Mouse (Mus musculus) left cerebral cortex, adult 18-20 months (tissue): ENCODE measurements at regions not wholly inside any gene's neighbourhood (a gene's known extent, or its start where the extent isn't known, plus 50 kb on each side); places are given as distances from the start of the nearest gene placed in this dataset.
A peak's percentile ranks its signal among the peaks of the same experiment; 100 is the strongest.

Experiments used
- DNase-seq, 2 experiments: peaks; one replicate each; pipeline ENCODE4 v3.0.0; 2021 to 2022; ENCODE audit warnings: low spot score in 2 of 2, mixed read lengths in 1 of 2

GRCm38 (mm10) chr4:87718166-87718805 is 314.9 kb downstream of the Mllt3 start:
- DNase-seq: no peak

DNA sequence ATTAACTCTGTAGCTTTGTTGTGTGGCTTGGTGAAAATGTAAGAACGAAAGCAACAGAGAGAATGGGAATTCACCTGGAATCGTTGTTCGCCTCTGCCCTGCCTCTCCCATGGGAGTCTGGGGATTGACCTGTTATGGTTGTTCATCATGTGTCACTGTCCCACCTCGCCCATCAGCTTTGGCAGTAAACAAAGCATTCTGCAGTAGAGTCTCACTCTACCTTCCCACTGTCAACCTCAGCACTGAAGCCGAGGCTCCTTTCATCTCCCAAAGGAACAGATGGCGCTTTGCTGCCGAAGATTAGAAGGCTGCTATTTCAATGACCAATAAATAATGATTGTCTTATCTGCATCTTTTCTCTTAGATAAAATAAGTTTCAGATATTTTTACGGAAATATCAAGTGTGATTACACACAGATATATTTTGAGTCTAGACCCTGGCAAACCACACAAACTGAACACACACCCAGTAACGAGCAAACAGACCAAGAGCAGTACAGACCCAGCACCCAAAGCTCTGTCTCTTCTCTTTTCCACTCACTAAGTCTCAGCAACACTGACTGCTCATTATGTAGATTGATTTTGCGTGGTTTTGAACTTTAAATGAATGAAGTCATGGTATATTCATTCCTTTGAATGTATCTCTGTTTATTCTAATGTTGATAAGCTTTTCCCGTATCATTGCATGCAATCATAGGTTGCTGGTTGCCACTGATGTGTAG is 317.8 kb downstream of the Mllt3 start:
- no peak for DNase-seq

GRCm38 (mm10) chr4:87712691-87713090 is 320.5 kb downstream of the Mllt3 start:
- no peak for DNase-seq

- no peak for DNase-seq
These were observed 320.9 kb downstream of the Mllt3 start for GRCm38 (mm10) chr4:87712286-87712685.

- DNase-seq: no peak
These were observed 321.9 kb downstream of the Mllt3 start for GRCm38 (mm10) chr4:87711185-87711827.

- peak in 1 of 2 experiments; percentile 7 for DNase-seq
These were observed 324.1 kb downstream of the Mllt3 start for GRCm38 (mm10) chr4:87708981-87709645.

DNA sequence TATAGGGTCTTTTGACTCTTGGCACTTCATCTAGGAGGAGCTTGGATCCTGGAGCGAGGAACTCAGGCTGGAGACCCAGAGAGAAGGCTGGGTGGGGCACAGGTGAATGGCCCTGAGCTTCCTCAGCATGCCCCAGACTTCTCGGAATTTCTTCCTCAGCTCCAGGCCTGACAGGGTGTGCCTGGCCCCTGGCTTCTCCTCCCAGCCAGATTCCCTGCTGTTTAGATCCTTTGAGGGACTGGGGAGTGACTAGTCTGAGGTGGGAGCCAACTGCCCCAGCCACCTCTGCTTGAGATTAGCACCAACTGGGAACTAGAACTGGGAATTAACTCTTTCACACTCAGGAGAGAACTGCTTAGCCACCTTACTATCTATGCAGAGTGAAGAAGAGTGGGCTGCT is 325.8 kb downstream of the Mllt3 start:
- no peak for DNase-seq

GRCm38 (mm10) chr4:87702834-87703233 is 330.3 kb downstream of the Mllt3 start:
- no peak for DNase-seq

DNA sequence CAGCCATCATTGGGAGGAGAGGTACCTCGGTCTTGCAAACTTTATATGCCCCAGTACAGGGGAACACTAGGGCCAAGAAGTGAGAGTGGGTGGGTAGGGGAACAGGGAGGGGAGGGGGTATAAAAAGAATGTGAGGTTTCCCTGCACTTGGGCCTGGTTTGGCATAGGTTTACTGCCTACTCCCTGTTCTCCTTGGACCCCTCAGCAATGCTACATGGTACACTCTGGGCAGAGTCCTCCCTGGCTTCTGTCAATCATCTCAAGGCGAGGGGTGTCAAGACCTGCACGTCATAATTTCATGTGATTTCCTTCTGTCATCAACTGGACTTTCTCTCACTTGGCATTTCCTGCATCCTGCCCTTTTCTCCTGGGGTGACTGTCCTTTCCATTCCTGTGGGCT is 330.9 kb downstream of the Mllt3 start:
- DNase-seq: no peak

DNA sequence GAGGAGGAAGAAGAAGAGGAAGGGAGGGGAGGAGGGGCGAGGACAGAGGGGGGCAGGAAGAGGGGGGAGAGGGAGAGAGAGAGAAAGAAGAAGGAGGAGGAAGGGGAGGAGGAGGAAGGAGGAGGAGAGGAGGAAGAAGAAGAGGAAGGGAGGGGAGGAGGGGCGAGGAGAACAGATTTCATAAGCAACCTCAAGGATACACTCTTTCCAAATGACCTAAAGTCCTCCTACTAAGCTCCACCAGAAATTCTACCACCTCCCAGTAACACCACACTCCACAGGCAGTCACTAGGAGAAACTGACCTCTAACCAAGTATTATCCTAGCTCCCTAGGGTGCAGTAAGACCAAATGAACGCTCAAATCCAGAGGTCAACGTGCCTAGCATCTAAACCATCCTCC is 332.1 kb downstream of the Mllt3 start:
- DNase-seq: no peak

- no peak for DNase-seq
These were observed 332.7 kb downstream of the Mllt3 start for GRCm38 (mm10) chr4:87700508-87700907.

DNA sequence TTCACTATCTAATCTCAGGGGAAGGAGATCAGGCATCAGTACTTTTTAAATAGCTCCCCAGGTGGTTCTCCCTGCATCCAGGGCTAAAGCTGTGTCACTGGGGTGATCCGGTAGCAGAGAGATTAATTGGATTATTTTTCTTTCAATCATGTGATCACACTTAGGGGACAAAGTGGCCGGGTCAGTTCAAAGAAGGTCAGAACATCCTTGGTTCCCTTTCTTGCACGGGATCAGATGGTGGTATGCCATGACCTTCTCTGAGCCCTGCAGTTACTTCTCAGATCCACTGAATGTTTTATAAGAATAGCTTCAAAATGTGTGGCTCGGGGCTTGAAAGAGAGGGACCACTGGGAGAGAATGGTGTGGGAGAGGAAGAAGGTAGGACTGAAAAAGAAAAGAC is 333.6 kb downstream of the Mllt3 start:
- DNase-seq: no peak

- DNase-seq: no peak
These were observed 334.4 kb downstream of the Mllt3 start for GRCm38 (mm10) chr4:87698750-87699149.

GRCm38 (mm10) chr4:87696921-87697320 is 336.2 kb downstream of the Mllt3 start:
- DNase-seq: no peak

DNA sequence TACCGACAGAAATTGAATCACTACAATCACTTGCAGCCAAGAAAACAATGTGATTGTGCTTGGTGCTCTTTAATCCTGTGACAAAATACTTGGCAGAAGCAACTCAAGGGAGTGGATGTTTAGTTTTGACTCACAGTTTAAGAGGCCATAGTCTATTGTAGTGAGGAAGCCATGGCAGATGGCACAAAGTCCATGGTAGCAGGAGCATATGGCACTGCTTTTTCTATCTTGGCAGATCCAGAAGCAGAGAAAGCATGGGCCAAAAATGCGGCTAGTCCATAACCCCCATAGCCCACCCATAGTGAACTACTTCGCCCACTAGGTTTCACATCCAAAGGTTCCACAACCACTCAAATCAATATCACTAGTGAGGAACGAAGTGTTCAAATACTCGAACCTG is 337.4 kb downstream of the Mllt3 start:
- DNase-seq: no peak

GRCm38 (mm10) chr4:87692741-87693140 is 340.4 kb downstream of the Mllt3 start:
- DNase-seq: no peak

- DNase-seq: no peak
These were observed 348.2 kb downstream of the Mllt3 start for GRCm38 (mm10) chr4:87684952-87685351.

- DNase-seq: no peak
These were observed 350.4 kb downstream of the Mllt3 start for GRCm38 (mm10) chr4:87682783-87683182.

- no peak for DNase-seq
These were observed 362.1 kb downstream of the Mllt3 start for GRCm38 (mm10) chr4:87671101-87671500.

GRCm38 (mm10) chr4:87670167-87670566 is 363.0 kb downstream of the Mllt3 start:
- no peak for DNase-seq

DNA sequence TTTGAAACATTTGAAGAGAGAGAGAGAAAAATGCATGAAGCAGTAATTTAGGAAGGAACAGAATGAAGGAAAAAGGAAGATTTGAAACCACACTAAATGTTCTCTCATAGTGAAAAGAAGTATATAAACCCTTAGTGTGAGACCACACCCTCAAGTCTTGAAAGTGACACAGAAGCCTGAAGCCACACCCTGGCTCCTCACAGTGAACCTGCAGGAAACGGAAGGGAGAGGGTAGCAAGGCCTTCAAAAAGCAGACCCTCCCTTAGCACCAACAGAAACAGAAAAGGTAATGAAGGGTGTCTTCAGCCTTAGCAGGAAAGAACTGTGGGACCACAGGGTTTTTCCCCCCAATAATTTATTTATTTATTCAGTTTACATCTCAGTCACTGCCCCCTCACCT is 363.7 kb downstream of the Mllt3 start:
- no peak for DNase-seq

DNA sequence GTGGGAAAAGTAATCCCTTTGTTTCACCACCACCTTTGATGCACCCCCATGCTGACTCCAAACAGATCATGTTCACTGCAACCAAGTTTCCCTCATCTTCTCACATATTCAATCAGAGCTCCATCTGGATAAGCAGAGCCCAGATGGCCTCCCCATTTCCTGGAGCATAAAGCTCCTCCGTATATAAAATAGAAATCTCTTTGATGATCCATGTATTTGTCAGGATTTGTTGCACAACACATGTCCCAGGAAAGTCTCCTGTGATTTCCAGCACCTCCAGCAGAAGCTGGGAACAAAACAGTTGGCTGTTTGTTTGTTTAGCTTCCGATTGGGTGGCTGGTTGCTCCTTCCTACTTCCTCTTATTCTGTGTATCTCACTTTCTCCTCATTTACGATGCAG is 364.9 kb downstream of the Mllt3 start:
- DNase-seq: no peak
